9 mouse cellular contexts compared by ENCODE assay signal in genomic region chr17:27047762-27048444, GRCm38 (mm10). TPM values are rescaled to one million over a fixed set of nuclear protein-coding genes. Genes with fewer than 3 reads are reported as not detected.
A peak's percentile ranks its signal among the peaks of the same experiment; 100 is the strongest.
DNase-seq lines count a peak whose midpoint lies in the region; ATAC-seq and TF ChIP-seq lines count a peak whose summit lies in the region.
"Had no signal": no experiment of that assay in that cellular context is flagged by ENCODE, and none has a peak within 500 bp of the region (broad histone marks: within the 10 kb centered on the region; RNA-seq: fewer than 3 reads in every experiment).

No protein-coding gene starts in this region.

- 83% methylated on average over 14 of the region's 14 CpGs for WGBS in forebrain, postnatal 0 days
- WGBS in forebrain, embryonic 15.5 days, result 80% methylated on average over 14 of the region's 14 CpGs
- 76% methylated on average over 14 of the region's 14 CpGs for WGBS in lung, adult 2 months
- 56% methylated on average over 14 of the region's 14 CpGs for WGBS in limb, embryonic 15.5 days

- ATAC-seq in forebrain, postnatal 0 days, result no peak
- no peak for ATAC-seq in forebrain, embryonic 15.5 days (replicated peaks)
- no peak for ATAC-seq in limb, embryonic 15.5 days (ENCODE audit: insufficient number of reproducible peaks, low FRiP score, low TSS enrichment, low read depth)

- no peaks in the 10 kb centered on the region for H3K4me1 ChIP-seq in forebrain, postnatal 0 days (ENCODE audit: insufficient read depth)
- H3K4me1 ChIP-seq in forebrain, embryonic 15.5 days, result no peaks in the 10 kb centered on the region
- H3K4me1 ChIP-seq in lung, adult 2 months (ENCODE audit: control insufficient read depth, insufficient read depth, low read length), result peaks cover 14% of the 10 kb centered on the region
- peaks cover 42% of the 10 kb centered on the region for H3K4me1 ChIP-seq in limb, embryonic 15.5 days

- peak; percentile 49; the same call in 1 of the 2 replicates for TF ChIP-seq CTCF in forebrain, postnatal 0 days (IDR thresholded peaks at IDR 0.05; ENCODE audit: low read depth)
- peak; percentile 42; the same call in 1 of the 2 replicates for TF ChIP-seq CTCF in lung, adult 2 months (IDR thresholded peaks at IDR 0.05; ENCODE audit: insufficient read depth, low read length)
- TF ChIP-seq CTCF in brain, embryonic 14.5 days (IDR thresholded peaks at IDR 0.05; ENCODE audit: borderline replicate concordance, extremely low read depth, insufficient read depth, insufficient read length), result peak; percentile 51; the same call in 1 of the 2 replicates

- no peaks in the 10 kb centered on the region for H3K36me3 ChIP-seq in forebrain, postnatal 0 days (ENCODE audit: insufficient read depth)
- no peaks in the 10 kb centered on the region for H3K36me3 ChIP-seq in forebrain, embryonic 15.5 days
- H3K36me3 ChIP-seq in limb, embryonic 15.5 days, result no peaks in the 10 kb centered on the region

- no peaks in the 10 kb centered on the region for H3K27me3 ChIP-seq in forebrain, postnatal 0 days (ENCODE audit: insufficient read depth, low read length)
- no peaks in the 10 kb centered on the region for H3K27me3 ChIP-seq in forebrain, embryonic 15.5 days
- H3K27me3 ChIP-seq in limb, embryonic 15.5 days, result no peaks in the 10 kb centered on the region

- H3K27ac ChIP-seq in forebrain, postnatal 0 days (ENCODE audit: low read depth, low read length), result no peak overlapping the region
- H3K27ac ChIP-seq in forebrain, embryonic 15.5 days (replicated peaks), result no peak overlapping the region
- peak overlapping the region; percentile 87 for H3K27ac ChIP-seq in limb, embryonic 15.5 days

- DNase-seq in forebrain, postnatal 0 days, result no peak
- DNase-seq in lung, adult 2 months, result no peak
- DNase-seq in lung, postnatal 36 days, result no peak
- no peak for DNase-seq in brain, embryonic 14.5 days (ENCODE audit: low read depth)
- no peak for DNase-seq in adrenal gland, adult 8-10 months
- DNase-seq in right cerebral cortex, postnatal 14 days, result no peak
- DNase-seq: cerebellum, postnatal 10 days had no signal

- H3K9me3 ChIP-seq in forebrain, postnatal 0 days (ENCODE audit: low read length), result no peaks in the 10 kb centered on the region
- H3K9me3 ChIP-seq in forebrain, embryonic 15.5 days, result no peaks in the 10 kb centered on the region
- no peaks in the 10 kb centered on the region for H3K9me3 ChIP-seq in limb, embryonic 15.5 days

- TF ChIP-seq POLR2A in lung, adult 2 months (IDR thresholded peaks at IDR 0.05; ENCODE audit: borderline replicate concordance, extremely low read depth, low read depth, low read length), result no peak
- no peak for TF ChIP-seq POLR2A in brain, embryonic 14.5 days (IDR thresholded peaks at IDR 0.05; ENCODE audit: borderline replicate concordance, extremely low read depth, insufficient read depth, insufficient read length, poor library complexity, severe bottlenecking)

- no peak overlapping the region for H3K9ac ChIP-seq in forebrain, postnatal 0 days
- H3K9ac ChIP-seq in forebrain, embryonic 15.5 days (replicated peaks), result no peak overlapping the region
- no peak overlapping the region for H3K9ac ChIP-seq in limb, embryonic 15.5 days

- no peak overlapping the region for H3K4me2 ChIP-seq in forebrain, postnatal 0 days (ENCODE audit: low read depth)
- H3K4me2 ChIP-seq in forebrain, embryonic 15.5 days (replicated peaks), result no peak overlapping the region
- H3K4me2 ChIP-seq in limb, embryonic 15.5 days, result no peak overlapping the region

- H3K4me3 ChIP-seq in forebrain, postnatal 0 days (ENCODE audit: low read depth, low read length), result no peak overlapping the region
- H3K4me3 ChIP-seq in forebrain, embryonic 15.5 days, result no peak overlapping the region
- H3K4me3 ChIP-seq in lung, adult 2 months (replicated peaks; ENCODE audit: extremely low read depth, low read depth, low read length), result no peak overlapping the region
- no peak overlapping the region for H3K4me3 ChIP-seq in limb, embryonic 15.5 days

RNA-seq across cellular contexts. Expression of gene Itpr3, which starts 9.2 kb away (rescaled TPM):
- total RNA-seq in forebrain, postnatal 0 days (2014; rRNA removed), result 1.8 and 2.9 TPM in 2 replicates
- 0.30 TPM in 2 replicates for polyA plus RNA-seq in forebrain, postnatal 0 days (2015; fragmentation: Nextera tagmentation; extraction: Ambion mirVana)
- 0.43 and 0.46 TPM in 2 replicates for polyA plus RNA-seq in forebrain, embryonic 15.5 days (2015; fragmentation: Nextera tagmentation; extraction: Ambion mirVana)
- polyA plus RNA-seq in lung, adult 2 months (2012; rRNA removed), result 22.0 and 22.5 TPM in 2 replicates
- 1.4 and 3.4 TPM in 2 replicates for polyA plus RNA-seq in brain, embryonic 14.5 days (2012; rRNA removed)
- polyA plus RNA-seq in limb, embryonic 15.5 days (2015; fragmentation: Nextera tagmentation; extraction: Ambion mirVana), result 4.3 and 4.4 TPM in 2 replicates
- 10 to 100 TPM in 2 of 4 experiments, 1 to 10 TPM in 2; 7.6 to 16.6 (median 11.2) TPM for total RNA-seq in adrenal gland, adult 8-10 months (2022)

RNA-seq across cellular contexts. Expression of gene Bak1, which starts 19.1 kb away (rescaled TPM):
- 36.5 and 48.1 TPM in 2 replicates for total RNA-seq in forebrain, postnatal 0 days (2014; rRNA removed)
- polyA plus RNA-seq in forebrain, postnatal 0 days (2015; fragmentation: Nextera tagmentation; extraction: Ambion mirVana), result 2.5 and 3.5 TPM in 2 replicates
- 2.3 and 2.7 TPM in 2 replicates for polyA plus RNA-seq in forebrain, embryonic 15.5 days (2015; fragmentation: Nextera tagmentation; extraction: Ambion mirVana)
- 48.2 and 55.8 TPM in 2 replicates for polyA plus RNA-seq in lung, adult 2 months (2012; rRNA removed)
- polyA plus RNA-seq in brain, embryonic 14.5 days (2012; rRNA removed), result 31.0 and 35.1 TPM in 2 replicates
- polyA plus RNA-seq in limb, embryonic 15.5 days (2015; fragmentation: Nextera tagmentation; extraction: Ambion mirVana), result 4.0 and 5.5 TPM in 2 replicates
- 10 to 100 TPM; 30.6 to 34.9 (median 32.4) TPM for total RNA-seq in adrenal gland, adult 8-10 months (2022)
